Mouse (Mus musculus): ENCODE results near the gene Lhx9.

DNA sequence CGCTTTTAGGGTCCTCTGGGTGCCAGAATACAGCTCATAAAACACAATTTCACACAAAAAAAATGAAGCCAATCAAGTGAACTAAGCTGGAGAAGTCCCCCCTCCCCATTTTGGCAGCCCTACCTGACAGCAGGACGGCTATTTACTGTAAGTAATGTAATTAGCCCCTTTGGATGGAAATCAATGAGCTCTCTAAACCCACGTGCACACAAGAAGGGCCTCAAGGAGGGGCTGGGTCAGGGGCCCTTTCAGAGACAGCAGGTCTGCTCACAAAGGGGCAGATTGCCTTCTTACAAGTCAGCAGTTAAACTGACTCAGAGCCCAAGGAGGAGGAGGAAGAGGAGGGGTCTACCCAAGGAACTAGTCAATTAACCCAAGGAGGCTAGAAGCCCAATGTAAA, 4.2 kb downstream of the Lhx9 start:
- TF ChIP-seq EP300 (IDR thresholded peaks at IDR 0.05; ENCODE audit: insufficient read depth, low read depth, low read length) (no peak), CTCF (IDR thresholded peaks at IDR 0.05) (no peak)
